Mouse (Mus musculus): ENCODE measurements around the gene Lmntd2. TPM values are rescaled to one million over a fixed set of nuclear protein-coding genes. Genes with fewer than 3 reads are reported as not detected.

Lmntd2 gene
- 0.20 TPM for polyA plus RNA-seq (2014; fragmentation: Illumina TruSeq; extraction: RNeasy Lipid Tissue Mini Kit (QIAGEN cat#74804); ENCODE audit: low read depth, low replicate concordance)

GRCm38 (mm10) chr7:141213605-141214235 is at the start of gene Lmntd2:
Gene Lmntd2, minus strand, starts transcription at chr7:141214080.

GRCm38 (mm10) chr7:141228279-141229067 is 14.6 kb upstream of the Lmntd2 start, which contains the start of gene Phrf1:
Gene Phrf1, plus strand, starts transcription at chr7:141228784.

GRCm38 (mm10) chr7:141215101-141215879 is 1.4 kb upstream of the Lmntd2 start, which contains the start of gene Rassf7:
Gene Rassf7, plus strand, starts transcription at chr7:141215860.

GRCm38 (mm10) chr7:141193948-141194347 is 19.9 kb downstream of the Lmntd2 start, which contains the start of the genes Hras and Lrrc56:
Gene Hras, minus strand, starts transcription at chr7:141194005.
Gene Lrrc56, plus strand, starts transcription at chr7:141194157.

GRCm38 (mm10) chr7:141172116-141173006 is 41.5 kb downstream of the Lmntd2 start, which contains the start of gene Rnh1:
Gene Rnh1, minus strand, starts transcription at chr7:141172857.

Other genes with a start within 250 kb of the Lmntd2 start
- gene Ifitm1, start 246.9 kb downstream of the Lmntd2 start, polyA plus RNA-seq (2014; fragmentation: Illumina TruSeq; extraction: RNeasy Lipid Tissue Mini Kit (QIAGEN cat#74804); ENCODE audit: low read depth, low replicate concordance), result 5.3 TPM
- gene Ifitm3, start 203.3 kb downstream of the Lmntd2 start, polyA plus RNA-seq (2014; fragmentation: Illumina TruSeq; extraction: RNeasy Lipid Tissue Mini Kit (QIAGEN cat#74804); ENCODE audit: low read depth, low replicate concordance), result 4.6 TPM
- gene Ifitm6, start 196.2 kb downstream of the Lmntd2 start, polyA plus RNA-seq (2014; fragmentation: Illumina TruSeq; extraction: RNeasy Lipid Tissue Mini Kit (QIAGEN cat#74804); ENCODE audit: low read depth, low replicate concordance), result not detected
- gene Gm17387, start 184.9 kb downstream of the Lmntd2 start, polyA plus RNA-seq (2014; fragmentation: Illumina TruSeq; extraction: RNeasy Lipid Tissue Mini Kit (QIAGEN cat#74804); ENCODE audit: low read depth, low replicate concordance), result not detected
- gene B4galnt4, start 153.0 kb downstream of the Lmntd2 start, polyA plus RNA-seq (2014; fragmentation: Illumina TruSeq; extraction: RNeasy Lipid Tissue Mini Kit (QIAGEN cat#74804); ENCODE audit: low read depth, low replicate concordance), result not detected
- gene Pkp3, start 135.9 kb downstream of the Lmntd2 start, polyA plus RNA-seq (2014; fragmentation: Illumina TruSeq; extraction: RNeasy Lipid Tissue Mini Kit (QIAGEN cat#74804); ENCODE audit: low read depth, low replicate concordance), result not detected
- 3.4 TPM for gene Sigirr, start 113.5 kb downstream of the Lmntd2 start, polyA plus RNA-seq (2014; fragmentation: Illumina TruSeq; extraction: RNeasy Lipid Tissue Mini Kit (QIAGEN cat#74804); ENCODE audit: low read depth, low replicate concordance)
- gene Ano9, start 96.3 kb downstream of the Lmntd2 start, polyA plus RNA-seq (2014; fragmentation: Illumina TruSeq; extraction: RNeasy Lipid Tissue Mini Kit (QIAGEN cat#74804); ENCODE audit: low read depth, low replicate concordance), result 6.5 TPM
- gene Ptdss2, start 91.7 kb downstream of the Lmntd2 start, polyA plus RNA-seq (2014; fragmentation: Illumina TruSeq; extraction: RNeasy Lipid Tissue Mini Kit (QIAGEN cat#74804); ENCODE audit: low read depth, low replicate concordance), result 28.9 TPM
- 0.89 TPM for gene Rnh1, start 41.2 kb downstream of the Lmntd2 start, polyA plus RNA-seq (2014; fragmentation: Illumina TruSeq; extraction: RNeasy Lipid Tissue Mini Kit (QIAGEN cat#74804); ENCODE audit: low read depth, low replicate concordance)
- gene Hras, start 20.1 kb downstream of the Lmntd2 start, polyA plus RNA-seq (2014; fragmentation: Illumina TruSeq; extraction: RNeasy Lipid Tissue Mini Kit (QIAGEN cat#74804); ENCODE audit: low read depth, low replicate concordance), result 9.9 TPM
- 0.69 TPM for gene Lrrc56, start 19.9 kb downstream of the Lmntd2 start, polyA plus RNA-seq (2014; fragmentation: Illumina TruSeq; extraction: RNeasy Lipid Tissue Mini Kit (QIAGEN cat#74804); ENCODE audit: low read depth, low replicate concordance)
- gene Rassf7, start 1.8 kb upstream of the Lmntd2 start, polyA plus RNA-seq (2014; fragmentation: Illumina TruSeq; extraction: RNeasy Lipid Tissue Mini Kit (QIAGEN cat#74804); ENCODE audit: low read depth, low replicate concordance), result 5.0 TPM
- 13.1 TPM for gene Phrf1, start 14.7 kb upstream of the Lmntd2 start, polyA plus RNA-seq (2014; fragmentation: Illumina TruSeq; extraction: RNeasy Lipid Tissue Mini Kit (QIAGEN cat#74804); ENCODE audit: low read depth, low replicate concordance)
- gene Irf7, start 52.4 kb upstream of the Lmntd2 start, polyA plus RNA-seq (2014; fragmentation: Illumina TruSeq; extraction: RNeasy Lipid Tissue Mini Kit (QIAGEN cat#74804); ENCODE audit: low read depth, low replicate concordance), result 12.1 TPM
- 46.1 TPM for gene Cdhr5, start 62.7 kb upstream of the Lmntd2 start, polyA plus RNA-seq (2014; fragmentation: Illumina TruSeq; extraction: RNeasy Lipid Tissue Mini Kit (QIAGEN cat#74804); ENCODE audit: low read depth, low replicate concordance)
- not detected for gene Sct, start 65.1 kb upstream of the Lmntd2 start, polyA plus RNA-seq (2014; fragmentation: Illumina TruSeq; extraction: RNeasy Lipid Tissue Mini Kit (QIAGEN cat#74804); ENCODE audit: low read depth, low replicate concordance)
- not detected for gene Drd4, start 77.9 kb upstream of the Lmntd2 start, polyA plus RNA-seq (2014; fragmentation: Illumina TruSeq; extraction: RNeasy Lipid Tissue Mini Kit (QIAGEN cat#74804); ENCODE audit: low read depth, low replicate concordance)
- 1.0 TPM for gene Deaf1, start 113.6 kb upstream of the Lmntd2 start, polyA plus RNA-seq (2014; fragmentation: Illumina TruSeq; extraction: RNeasy Lipid Tissue Mini Kit (QIAGEN cat#74804); ENCODE audit: low read depth, low replicate concordance)
- 17.9 TPM for gene Tmem80, start 113.7 kb upstream of the Lmntd2 start, polyA plus RNA-seq (2014; fragmentation: Illumina TruSeq; extraction: RNeasy Lipid Tissue Mini Kit (QIAGEN cat#74804); ENCODE audit: low read depth, low replicate concordance)
- gene Eps8l2, start 124.8 kb upstream of the Lmntd2 start, polyA plus RNA-seq (2014; fragmentation: Illumina TruSeq; extraction: RNeasy Lipid Tissue Mini Kit (QIAGEN cat#74804); ENCODE audit: low read depth, low replicate concordance), result 6.2 TPM
- gene Taldo1, start 178.1 kb upstream of the Lmntd2 start, polyA plus RNA-seq (2014; fragmentation: Illumina TruSeq; extraction: RNeasy Lipid Tissue Mini Kit (QIAGEN cat#74804); ENCODE audit: low read depth, low replicate concordance), result 14.4 TPM
- 9.2 TPM for gene Gatd1, start 200.1 kb upstream of the Lmntd2 start, polyA plus RNA-seq (2014; fragmentation: Illumina TruSeq; extraction: RNeasy Lipid Tissue Mini Kit (QIAGEN cat#74804); ENCODE audit: low read depth, low replicate concordance)
- gene Cend1, start 215.4 kb upstream of the Lmntd2 start, polyA plus RNA-seq (2014; fragmentation: Illumina TruSeq; extraction: RNeasy Lipid Tissue Mini Kit (QIAGEN cat#74804); ENCODE audit: low read depth, low replicate concordance), result not detected
- 0.97 TPM for gene Slc25a22, start 223.8 kb upstream of the Lmntd2 start, polyA plus RNA-seq (2014; fragmentation: Illumina TruSeq; extraction: RNeasy Lipid Tissue Mini Kit (QIAGEN cat#74804); ENCODE audit: low read depth, low replicate concordance)
- 0.12 TPM for gene Pidd1, start 229.9 kb upstream of the Lmntd2 start, polyA plus RNA-seq (2014; fragmentation: Illumina TruSeq; extraction: RNeasy Lipid Tissue Mini Kit (QIAGEN cat#74804); ENCODE audit: low read depth, low replicate concordance)
- gene Rplp2, start 233.3 kb upstream of the Lmntd2 start, polyA plus RNA-seq (2014; fragmentation: Illumina TruSeq; extraction: RNeasy Lipid Tissue Mini Kit (QIAGEN cat#74804); ENCODE audit: low read depth, low replicate concordance), result 15.4 TPM
- gene Pnpla2, start 241.1 kb upstream of the Lmntd2 start, polyA plus RNA-seq (2014; fragmentation: Illumina TruSeq; extraction: RNeasy Lipid Tissue Mini Kit (QIAGEN cat#74804); ENCODE audit: low read depth, low replicate concordance), result 1.5 TPM
- gene Cracr2b, start 247.0 kb upstream of the Lmntd2 start, polyA plus RNA-seq (2014; fragmentation: Illumina TruSeq; extraction: RNeasy Lipid Tissue Mini Kit (QIAGEN cat#74804); ENCODE audit: low read depth, low replicate concordance), result not detected

Measured in kidney, adult 10 weeks (tissue).